Mouse (Mus musculus): ENCODE results near the gene Gcdh. TPM values are rescaled to one million over a fixed set of nuclear protein-coding genes. Genes with fewer than 3 reads are reported as not detected.

The Gcdh gene
- polyA plus RNA-seq, 1 experiment from 2014 or later = 30.8 TPM

- no peak overlapping the region for H3K9ac ChIP-seq (replicated peaks; ENCODE audit: low read depth, low read length)
- H3K36me3 ChIP-seq (ENCODE audit: control insufficient read depth, insufficient read depth, low read length) = no peaks in the 10 kb centered on the region; the same call in 1 of the 2 replicates
- no peak overlapping the region for H3K27ac ChIP-seq (ENCODE audit: low read length)
- no peaks in the 10 kb centered on the region for H3K27me3 ChIP-seq (ENCODE audit: control insufficient read depth, insufficient read depth, low read length)
- ATAC-seq (ENCODE audit: insufficient number of reproducible peaks, insufficient read depth, low FRiP score, low read depth) = no peak
- peaks cover 9% of the 10 kb centered on the region; the same call in 1 of the 2 replicates for H3K4me1 ChIP-seq (ENCODE audit: control insufficient read depth, insufficient read depth, low read length)
- H3K9me3 ChIP-seq (ENCODE audit: control insufficient read depth, low read depth, low read length) = no peaks in the 10 kb centered on the region
- no peak overlapping the region for H3K4me2 ChIP-seq (replicated peaks; ENCODE audit: low read depth, low read length)
- no peak overlapping the region for H3K4me3 ChIP-seq (ENCODE audit: low read depth, low read length)
- 89% methylated on average over 3 of the region's 3 CpGs for WGBS
Observed at GRCm38 (mm10) chr8:84874339-84874738, 19.4 kb downstream of the Gcdh start.

GRCm38 (mm10) chr8:84873016-84873415 is 20.7 kb downstream of the Gcdh start:
- Histone ChIP-seq H3K9ac (replicated peaks; ENCODE audit: low read depth, low read length) (no peak overlapping the region), H3K4me2 (replicated peaks; ENCODE audit: low read depth, low read length) (peak overlapping the region; percentile 99), H3K9me3 (ENCODE audit: control insufficient read depth, low read depth, low read length) (no peaks in the 10 kb centered on the region), H3K4me1 (ENCODE audit: control insufficient read depth, insufficient read depth, low read length) (peaks cover 9% of the 10 kb centered on the region; the same call in 1 of the 2 replicates), H3K4me3 (ENCODE audit: low read depth, low read length) (peak overlapping the region; percentile 49), H3K27me3 (ENCODE audit: control insufficient read depth, insufficient read depth, low read length) (no peaks in the 10 kb centered on the region), H3K27ac (ENCODE audit: low read length) (no peak overlapping the region), H3K36me3 (ENCODE audit: control insufficient read depth, insufficient read depth, low read length) (peaks cover 10% of the 10 kb centered on the region)
- 56% methylated on average over 4 of the region's 4 CpGs for WGBS
- no peak for ATAC-seq (ENCODE audit: insufficient number of reproducible peaks, insufficient read depth, low FRiP score, low read depth)

GRCm38 (mm10) chr8:84872309-84872965 is 21.3 kb downstream of the Gcdh start:
- ATAC-seq (ENCODE audit: insufficient number of reproducible peaks, insufficient read depth, low FRiP score, low read depth) = peak; percentile 48
- peak overlapping the region; percentile 49 for H3K4me3 ChIP-seq (ENCODE audit: low read depth, low read length)
- H3K4me1 ChIP-seq (ENCODE audit: control insufficient read depth, insufficient read depth, low read length) = peaks cover 9% of the 10 kb centered on the region; the same call in 1 of the 2 replicates
- 2% methylated on average over 54 of the region's 54 CpGs for WGBS
- no peaks in the 10 kb centered on the region for H3K9me3 ChIP-seq (ENCODE audit: control insufficient read depth, low read depth, low read length)
- peak overlapping the region; percentile 45; the same call in 1 of the 2 replicates for H3K9ac ChIP-seq (replicated peaks; ENCODE audit: low read depth, low read length)
- H3K36me3 ChIP-seq (ENCODE audit: control insufficient read depth, insufficient read depth, low read length) = peaks cover 16% of the 10 kb centered on the region
- no peaks in the 10 kb centered on the region for H3K27me3 ChIP-seq (ENCODE audit: control insufficient read depth, insufficient read depth, low read length)
- no peak overlapping the region for H3K27ac ChIP-seq (ENCODE audit: low read length)
- H3K4me2 ChIP-seq (replicated peaks; ENCODE audit: low read depth, low read length) = peak overlapping the region; percentile 99

- Histone ChIP-seq H3K4me1 (ENCODE audit: control insufficient read depth, insufficient read depth, low read length) (peaks cover 9% of the 10 kb centered on the region; the same call in 1 of the 2 replicates), H3K4me3 (ENCODE audit: low read depth, low read length) (peak within 1 kb of the TSS; percentile 49), H3K9me3 (ENCODE audit: control insufficient read depth, low read depth, low read length) (no peaks in the 10 kb centered on the region), H3K4me2 (replicated peaks; ENCODE audit: low read depth, low read length) (peak within 1 kb of the TSS; percentile 99), H3K9ac (replicated peaks; ENCODE audit: low read depth, low read length) (peak within 1 kb of the TSS; percentile 45; the same call in 1 of the 2 replicates), H3K27ac (ENCODE audit: low read length) (no peak within 1 kb of the TSS), H3K36me3 (ENCODE audit: control insufficient read depth, insufficient read depth, low read length) (peaks cover 24% of the 10 kb centered on the region), H3K27me3 (ENCODE audit: control insufficient read depth, insufficient read depth, low read length) (no peaks in the 10 kb centered on the region)
- 15% methylated on average over 35 of the region's 46 CpGs for WGBS
- ATAC-seq (ENCODE audit: insufficient number of reproducible peaks, insufficient read depth, low FRiP score, low read depth) = peak; percentile 75
Observed at GRCm38 (mm10) chr8:84871376-84872308, 22.1 kb downstream of the Gcdh start, which contains the start of gene Syce2. Gene Syce2, plus strand, starts transcription at chr8:84872111.

- WGBS = under 1% methylated on average over 39 of the region's 39 CpGs
- peak; percentile 96 for ATAC-seq (ENCODE audit: insufficient number of reproducible peaks, insufficient read depth, low FRiP score, low read depth)
- H3K4me1 ChIP-seq (ENCODE audit: control insufficient read depth, insufficient read depth, low read length) = peaks cover 11% of the 10 kb centered on the region
Observed at GRCm38 (mm10) chr8:84856864-84857441, 36.8 kb downstream of the Gcdh start, which contains the start of gene Farsa. Gene Farsa, plus strand, starts transcription at chr8:84856989.

GRCm38 (mm10) chr8:84856434-84856833 is 37.3 kb downstream of the Gcdh start:
- Histone ChIP-seq H3K27ac (ENCODE audit: low read length) (no peak overlapping the region), H3K27me3 (ENCODE audit: control insufficient read depth, insufficient read depth, low read length) (no peaks in the 10 kb centered on the region), H3K9me3 (ENCODE audit: control insufficient read depth, low read depth, low read length) (no peaks in the 10 kb centered on the region), H3K9ac (replicated peaks; ENCODE audit: low read depth, low read length) (no peak overlapping the region), H3K4me1 (ENCODE audit: control insufficient read depth, insufficient read depth, low read length) (peaks cover 11% of the 10 kb centered on the region), H3K4me2 (replicated peaks; ENCODE audit: low read depth, low read length) (no peak overlapping the region), H3K36me3 (ENCODE audit: control insufficient read depth, insufficient read depth, low read length) (peaks cover 15% of the 10 kb centered on the region), H3K4me3 (ENCODE audit: low read depth, low read length) (peak overlapping the region; percentile 91; the same call in 1 of the 2 replicates)
- WGBS = 97% methylated on average over 3 of the region's 3 CpGs
- ATAC-seq (ENCODE audit: insufficient number of reproducible peaks, insufficient read depth, low FRiP score, low read depth) = no peak

More at GRCm38 (mm10) chr8:84856864-84857441, 36.8 kb downstream of the Gcdh start, which contains the start of gene Farsa:
- peak within 1 kb of the TSS; percentile 69; the same call in 1 of the 2 replicates for H3K27ac ChIP-seq (ENCODE audit: low read length)
- no peaks in the 10 kb centered on the region for H3K9me3 ChIP-seq (ENCODE audit: control insufficient read depth, low read depth, low read length)
- peak within 1 kb of the TSS; percentile 94 for H3K4me2 ChIP-seq (replicated peaks; ENCODE audit: low read depth, low read length)
- no peaks in the 10 kb centered on the region for H3K27me3 ChIP-seq (ENCODE audit: control insufficient read depth, insufficient read depth, low read length)
- peak within 1 kb of the TSS; percentile 91 for H3K4me3 ChIP-seq (ENCODE audit: low read depth, low read length)
- peak within 1 kb of the TSS; percentile 82 for H3K9ac ChIP-seq (replicated peaks; ENCODE audit: low read depth, low read length)
- H3K36me3 ChIP-seq (ENCODE audit: control insufficient read depth, insufficient read depth, low read length) = peaks cover 20% of the 10 kb centered on the region

GRCm38 (mm10) chr8:84847684-84848435 is 45.9 kb downstream of the Gcdh start:
- Histone ChIP-seq H3K27ac (ENCODE audit: low read length) (peak overlapping the region; percentile 82), H3K36me3 (ENCODE audit: control insufficient read depth, insufficient read depth, low read length) (peaks cover 30% of the 10 kb centered on the region), H3K9me3 (ENCODE audit: control insufficient read depth, low read depth, low read length) (no peaks in the 10 kb centered on the region), H3K4me2 (replicated peaks; ENCODE audit: low read depth, low read length) (peak overlapping the region; percentile 80), H3K9ac (replicated peaks; ENCODE audit: low read depth, low read length) (peak overlapping the region; percentile 64; the same call in 1 of the 2 replicates), H3K4me1 (ENCODE audit: control insufficient read depth, insufficient read depth, low read length) (peaks cover 20% of the 10 kb centered on the region), H3K27me3 (ENCODE audit: control insufficient read depth, insufficient read depth, low read length) (no peaks in the 10 kb centered on the region), H3K4me3 (ENCODE audit: low read depth, low read length) (peak overlapping the region; percentile 93)
- WGBS = 46% methylated on average over 6 of the region's 6 CpGs
- ATAC-seq (ENCODE audit: insufficient number of reproducible peaks, insufficient read depth, low FRiP score, low read depth) = no peak

Measured in stomach, embryonic 14.5 days (tissue).